Mouse (Mus musculus) neural tube, embryonic 15.5 days (tissue): Measurements from ENCODE around the gene Gm5460. TPM values are rescaled to one million over a fixed set of nuclear protein-coding genes. Genes with fewer than 3 reads are reported as not detected.

Experiments used
- ATAC-seq: fragments of 200-750 bp; cut with Nextera tagmentation; 2 replicates; pipeline ENCODE4 v1.8.0; 2017; ENCODE audit warnings: mild to moderate bottlenecking, moderate TSS enrichment, moderate library complexity; ENCODE audit not compliant: low FRiP score
- H3K27ac ChIP-seq: fragments of 300-500 bp; sonication (generic); replicated peaks from 2 replicates; pipeline ENCODE4 v1.5.1; 2015; ENCODE audit warnings: mild to moderate bottlenecking, inconsistent platforms
- H3K27me3 ChIP-seq: fragments of 300-500 bp; sonication (generic); replicated peaks from 2 replicates; pipeline ENCODE4 v1.6.1; 2015; ENCODE audit warnings: inconsistent platforms
- H3K36me3 ChIP-seq: fragments of 300-500 bp; sonication (generic); 2 replicates; pipeline ENCODE4 v1.6.1; 2015; ENCODE audit warnings: inconsistent platforms
- H3K4me1 ChIP-seq: fragments of 300-500 bp; sonication (generic); 2 replicates; pipeline ENCODE4 v1.6.1; 2015; ENCODE audit warnings: inconsistent platforms
- H3K4me2 ChIP-seq: fragments of 300-500 bp; sonication (generic); 2 replicates; pipeline ENCODE4 v1.6.1; 2015; ENCODE audit warnings: inconsistent platforms, mild to moderate bottlenecking, moderate library complexity
- H3K4me3 ChIP-seq: fragments of 300-500 bp; sonication (generic); replicated peaks from 2 replicates; pipeline ENCODE4 v1.5.1; 2015; ENCODE audit warnings: mild to moderate bottlenecking, inconsistent platforms
- H3K9ac ChIP-seq: fragments of 300-500 bp; sonication (generic); replicated peaks from 2 replicates; pipeline ENCODE4 v1.6.1; 2015; ENCODE audit warnings: mild to moderate bottlenecking, inconsistent platforms
- H3K9me3 ChIP-seq: fragments of 300-500 bp; sonication (generic); replicated peaks from 2 replicates; pipeline ENCODE4 v1.6.1; 2016; ENCODE audit warnings: inconsistent platforms
- WGBS: fragments of 180-500 bp; shearing (Covaris S2); methylation state at CpG from one replicate; pipeline ENCODE4 v1.1.7; 2015; ENCODE audit warnings: mixed read lengths; 5-methylcytosine and 5-hydroxymethylcytosine counted together
- polyA plus RNA-seq: library from polyadenylated mRNA; unstranded; fragments of >200 nt; fragmentation: Nextera tagmentation; extraction: Ambion mirVana; gene quantifications from 2 replicates; pipeline ENCODE4 v1.2.1, GENCODE M21; 2015

The Gm5460 gene
- not detected in 2 replicates for polyA plus RNA-seq

- Histone ChIP-seq H3K27me3 (no peaks in the 10 kb centered on the region), H3K4me1 (no peaks in the 10 kb centered on the region), H3K27ac (no peak within 1 kb of the TSS), H3K36me3 (no peaks in the 10 kb centered on the region), H3K9me3 (no peaks in the 10 kb centered on the region), H3K9ac (no peak within 1 kb of the TSS), H3K4me2 (no peak within 1 kb of the TSS), H3K4me3 (no peak within 1 kb of the TSS)
- WGBS, result 94% methylated on average over 4 of the region's 4 CpGs
- ATAC-seq, result no peak
Measured at GRCm38 (mm10) chr14:34016381-34016780, at the start of gene Gm5460. TSS of gene Gm5460 (plus strand) at chr14:34016758.

- Histone ChIP-seq H3K27me3 (no peaks in the 10 kb centered on the region), H3K27ac (no peak overlapping the region), H3K4me2 (no peak overlapping the region), H3K36me3 (no peaks in the 10 kb centered on the region), H3K4me1 (0 out of 2 replicates have a peak, but pooled peaks cover under 1% of the 10 kb centered on the region), H3K4me3 (no peak overlapping the region), H3K9me3 (no peaks in the 10 kb centered on the region), H3K9ac (no peak overlapping the region)
- WGBS, result 52% methylated on average over 7 of the region's 7 CpGs
- no peak for ATAC-seq
Measured at GRCm38 (mm10) chr14:33972679-33973078, 43.9 kb upstream of the Gm5460 start.

- H3K4me3 ChIP-seq, result no peak overlapping the region
- no peaks in the 10 kb centered on the region for H3K36me3 ChIP-seq
- no peak for ATAC-seq
- no peaks in the 10 kb centered on the region for H3K9me3 ChIP-seq
- 57% methylated on average over 5 of the region's 5 CpGs for WGBS
- H3K27me3 ChIP-seq, result peaks cover 5% of the 10 kb centered on the region; the same call in 1 of the 2 replicates
- no peak overlapping the region for H3K9ac ChIP-seq
- no peak overlapping the region for H3K4me2 ChIP-seq
- no peak overlapping the region for H3K27ac ChIP-seq
- H3K4me1 ChIP-seq, result peaks cover 14% of the 10 kb centered on the region; the same call in 1 of the 2 replicates
Measured at GRCm38 (mm10) chr14:33974752-33975151, 41.8 kb upstream of the Gm5460 start.

DNA sequence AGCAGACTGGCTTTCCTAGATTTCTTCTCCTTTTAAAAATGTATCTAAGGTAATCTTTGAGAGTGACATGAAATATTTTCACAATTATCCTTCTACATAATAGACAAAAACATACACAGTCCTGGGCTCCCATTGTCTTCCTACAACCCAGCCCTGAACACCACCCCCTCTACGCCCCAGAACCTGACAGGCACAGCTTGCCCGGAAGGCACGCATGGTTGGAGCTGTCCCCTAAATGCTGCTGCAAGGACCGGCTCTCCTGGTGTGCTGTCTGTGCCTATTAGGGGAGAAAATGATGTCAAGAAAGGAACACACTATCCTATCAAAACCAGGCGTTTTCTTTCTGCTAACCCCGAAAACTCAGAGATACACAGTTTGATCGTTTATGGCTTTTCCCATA lies 38.8 kb upstream of the Gm5460 start:
- Histone ChIP-seq H3K9ac (no peak overlapping the region), H3K4me1 (peaks cover 14% of the 10 kb centered on the region; the same call in 1 of the 2 replicates), H3K27ac (no peak overlapping the region), H3K27me3 (peaks cover 5% of the 10 kb centered on the region; the same call in 1 of the 2 replicates), H3K4me2 (peak overlapping the region; percentile 77), H3K36me3 (no peaks in the 10 kb centered on the region), H3K4me3 (peak overlapping the region; percentile 43; the same call in 1 of the 2 replicates), H3K9me3 (no peaks in the 10 kb centered on the region)
- ATAC-seq, result no peak
- 40% methylated on average over 7 of the region's 7 CpGs for WGBS

- peak within 1 kb of the TSS; percentile 43 for H3K4me3 ChIP-seq
- H3K36me3 ChIP-seq, result no peaks in the 10 kb centered on the region
- peaks cover 5% of the 10 kb centered on the region; the same call in 1 of the 2 replicates for H3K27me3 ChIP-seq
- peak within 1 kb of the TSS; percentile 77 for H3K4me2 ChIP-seq
- H3K9me3 ChIP-seq, result no peaks in the 10 kb centered on the region
- peak; percentile 68 for ATAC-seq
- no peak within 1 kb of the TSS for H3K27ac ChIP-seq
- WGBS, result 2% methylated on average over 25 of the region's 25 CpGs
- peaks cover 14% of the 10 kb centered on the region; the same call in 1 of the 2 replicates for H3K4me1 ChIP-seq
- H3K9ac ChIP-seq, result peak within 1 kb of the TSS; percentile 42
Measured at GRCm38 (mm10) chr14:33978604-33979059, 37.9 kb upstream of the Gm5460 start, which contains the start of gene Zfp488. TSS of gene Zfp488 (minus strand) at chr14:33978764.

DNA sequence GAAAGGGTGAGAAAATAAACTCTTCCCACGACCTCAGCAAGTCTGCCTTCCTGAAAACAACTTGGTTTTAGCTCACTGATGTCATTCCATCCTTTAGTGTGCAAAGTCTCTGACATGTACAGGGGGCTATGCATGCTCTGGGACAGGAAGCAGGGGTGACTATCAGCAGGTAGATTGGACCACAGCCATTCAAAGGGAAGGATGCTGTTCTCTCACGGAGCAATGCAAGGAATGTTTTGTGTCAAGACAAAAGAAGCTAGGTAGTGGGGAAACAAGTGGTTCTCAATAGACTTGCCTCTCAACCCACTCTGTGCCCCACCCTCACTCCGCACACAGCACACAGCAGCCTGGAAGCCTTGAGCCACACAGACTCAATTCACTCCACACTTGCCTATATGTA lies 27.4 kb upstream of the Gm5460 start:
- H3K9ac ChIP-seq, result no peak overlapping the region
- 49% methylated on average over 3 of the region's 3 CpGs for WGBS
- no peak for ATAC-seq
- H3K4me1 ChIP-seq, result no peaks in the 10 kb centered on the region
- H3K4me2 ChIP-seq, result no peak overlapping the region
- no peak overlapping the region for H3K27ac ChIP-seq
- no peak overlapping the region for H3K4me3 ChIP-seq
- no peaks in the 10 kb centered on the region for H3K36me3 ChIP-seq
- H3K27me3 ChIP-seq, result no peaks in the 10 kb centered on the region
- no peaks in the 10 kb centered on the region for H3K9me3 ChIP-seq

- H3K27me3 ChIP-seq, result no peaks in the 10 kb centered on the region
- no peak overlapping the region for H3K4me3 ChIP-seq
- no peak for ATAC-seq
- 84% methylated on average over 4 of the region's 4 CpGs for WGBS
- H3K27ac ChIP-seq, result no peak overlapping the region
- H3K4me1 ChIP-seq, result no peaks in the 10 kb centered on the region
- H3K36me3 ChIP-seq, result no peaks in the 10 kb centered on the region
- H3K9me3 ChIP-seq, result no peaks in the 10 kb centered on the region
- no peak overlapping the region for H3K4me2 ChIP-seq
- no peak overlapping the region for H3K9ac ChIP-seq
Measured at GRCm38 (mm10) chr14:33991971-33992370, 24.6 kb upstream of the Gm5460 start.

DNA sequence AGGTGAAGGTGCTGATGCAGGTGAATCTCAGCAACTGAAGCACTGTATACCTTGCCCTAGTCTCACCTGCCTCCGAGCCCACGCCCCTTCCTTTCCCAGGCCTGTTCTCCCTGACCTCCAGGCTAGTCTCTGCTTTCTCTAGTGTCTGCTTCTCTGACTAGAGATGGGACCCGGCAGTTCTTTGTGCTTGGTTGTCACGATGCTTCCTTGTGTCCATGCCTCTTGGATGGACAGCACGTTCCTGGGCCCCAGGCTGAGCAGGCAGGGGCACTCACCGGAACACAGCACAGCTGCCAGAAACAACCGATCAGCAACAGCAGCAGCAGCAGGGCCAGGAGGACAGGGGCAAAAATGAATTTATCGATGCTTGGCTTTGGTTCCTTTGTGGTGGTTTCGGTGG lies 23.5 kb upstream of the Gm5460 start:
- H3K9me3 ChIP-seq, result no peaks in the 10 kb centered on the region
- no peaks in the 10 kb centered on the region for H3K4me1 ChIP-seq
- no peak for ATAC-seq
- WGBS, result 91% methylated on average over 9 of the region's 9 CpGs
- no peak overlapping the region for H3K27ac ChIP-seq
- no peak overlapping the region for H3K4me3 ChIP-seq
- no peaks in the 10 kb centered on the region for H3K36me3 ChIP-seq
- no peaks in the 10 kb centered on the region for H3K27me3 ChIP-seq
- no peak overlapping the region for H3K9ac ChIP-seq
- no peak overlapping the region for H3K4me2 ChIP-seq

GRCm38 (mm10) chr14:33993521-33994289 lies 22.9 kb upstream of the Gm5460 start:
- no peak overlapping the region for H3K27ac ChIP-seq
- WGBS, result 86% methylated on average over 6 of the region's 6 CpGs
- H3K4me1 ChIP-seq, result no peaks in the 10 kb centered on the region
- H3K27me3 ChIP-seq, result no peaks in the 10 kb centered on the region
- H3K9ac ChIP-seq, result no peak overlapping the region
- ATAC-seq, result no peak
- no peaks in the 10 kb centered on the region for H3K9me3 ChIP-seq
- H3K4me3 ChIP-seq, result no peak overlapping the region
- no peak overlapping the region for H3K4me2 ChIP-seq
- no peaks in the 10 kb centered on the region for H3K36me3 ChIP-seq

- H3K4me3 ChIP-seq, result no peak overlapping the region
- no peak for ATAC-seq
- no peaks in the 10 kb centered on the region for H3K36me3 ChIP-seq
- no peak overlapping the region for H3K27ac ChIP-seq
- H3K9ac ChIP-seq, result no peak overlapping the region
- WGBS, result 75% methylated on average over 6 of the region's 6 CpGs
- H3K9me3 ChIP-seq, result no peaks in the 10 kb centered on the region
- no peaks in the 10 kb centered on the region for H3K4me1 ChIP-seq
- H3K4me2 ChIP-seq, result no peak overlapping the region
- no peaks in the 10 kb centered on the region for H3K27me3 ChIP-seq
Measured at GRCm38 (mm10) chr14:33997427-33997826, 19.1 kb upstream of the Gm5460 start.

DNA sequence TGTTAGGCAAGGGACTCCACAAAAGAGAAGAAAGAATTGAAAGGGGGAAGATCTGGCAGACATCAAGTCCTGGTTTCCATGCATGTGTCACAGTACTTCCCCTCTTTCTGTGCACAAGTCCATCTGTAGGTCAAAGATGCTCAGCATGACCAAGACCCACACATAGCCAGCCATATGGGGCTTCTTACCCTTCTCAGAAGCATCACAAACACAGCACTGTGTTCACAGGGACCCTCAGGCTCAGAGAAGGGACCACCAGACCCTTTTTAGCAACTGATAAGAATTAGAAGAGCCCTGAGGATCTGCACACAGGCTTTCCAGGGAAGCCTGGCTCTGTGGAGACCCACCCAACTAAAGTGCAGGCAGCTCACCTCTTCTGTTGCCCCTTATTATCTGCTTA lies 16.5 kb upstream of the Gm5460 start:
- Histone ChIP-seq H3K4me3 (no peak overlapping the region), H3K27me3 (no peaks in the 10 kb centered on the region), H3K4me1 (no peaks in the 10 kb centered on the region), H3K27ac (no peak overlapping the region), H3K9ac (no peak overlapping the region), H3K4me2 (no peak overlapping the region), H3K36me3 (no peaks in the 10 kb centered on the region), H3K9me3 (no peaks in the 10 kb centered on the region)
- ATAC-seq, result no peak

GRCm38 (mm10) chr14:34001445-34001844 lies 15.1 kb upstream of the Gm5460 start:
- no peak overlapping the region for H3K9ac ChIP-seq
- H3K4me2 ChIP-seq, result no peak overlapping the region
- no peaks in the 10 kb centered on the region for H3K9me3 ChIP-seq
- H3K4me1 ChIP-seq, result no peaks in the 10 kb centered on the region
- no peak for ATAC-seq
- H3K27me3 ChIP-seq, result no peaks in the 10 kb centered on the region
- no peak overlapping the region for H3K4me3 ChIP-seq
- no peak overlapping the region for H3K27ac ChIP-seq
- H3K36me3 ChIP-seq, result no peaks in the 10 kb centered on the region
